Mouse (Mus musculus) kidney, postnatal 4 days (tissue): ENCODE data around the gene Plod3.

Experiments
- DNase-seq, 2 experiments: peaks; one replicate each; pipeline ENCODE4 v3.0.0; 2021; ENCODE audit warnings: mixed read lengths in 2 of 2

The Plod3 gene

DNA sequence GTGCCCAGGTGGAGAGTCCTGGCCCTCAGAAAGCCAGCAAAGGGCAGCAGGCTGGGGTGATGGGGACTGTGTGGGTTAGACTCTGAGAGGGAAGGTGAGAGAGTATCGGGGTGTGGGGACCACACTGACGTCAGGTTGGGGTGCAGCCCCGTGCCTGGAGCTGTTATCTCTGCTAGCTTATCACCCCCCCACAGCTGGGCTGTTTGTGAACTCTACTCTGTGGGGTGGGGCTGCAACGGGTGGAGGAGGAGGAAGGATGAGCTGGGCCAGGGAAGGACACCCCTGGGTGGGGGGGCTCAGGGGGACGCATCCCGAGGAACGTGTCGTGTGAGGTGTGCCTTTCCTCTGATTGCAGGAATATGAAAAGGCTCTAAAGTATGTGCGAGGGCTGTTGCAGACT, 21.6 kb upstream of the Plod3 start:
- no peak for DNase-seq

DNA sequence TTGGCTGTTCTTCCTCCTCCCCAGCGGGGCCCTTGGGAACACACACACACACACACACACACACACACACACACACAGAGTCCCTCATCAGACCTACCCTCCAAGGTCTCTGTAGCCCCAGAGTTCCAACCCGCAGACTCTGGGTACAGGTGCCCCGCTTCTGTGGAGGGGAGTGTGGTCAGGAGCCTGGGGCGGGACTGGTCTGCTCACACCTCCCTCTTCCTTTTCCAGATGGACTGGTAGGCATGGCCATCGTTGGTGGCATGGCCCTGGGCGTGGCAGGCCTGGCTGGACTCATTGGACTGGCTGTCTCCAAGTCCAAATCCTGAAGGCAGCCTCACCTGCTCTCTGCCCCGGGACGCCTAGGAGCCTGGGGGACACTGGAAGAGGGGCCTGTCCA, 21.1 kb upstream of the Plod3 start:
- peak; percentile 18 to 39 for DNase-seq

DNA sequence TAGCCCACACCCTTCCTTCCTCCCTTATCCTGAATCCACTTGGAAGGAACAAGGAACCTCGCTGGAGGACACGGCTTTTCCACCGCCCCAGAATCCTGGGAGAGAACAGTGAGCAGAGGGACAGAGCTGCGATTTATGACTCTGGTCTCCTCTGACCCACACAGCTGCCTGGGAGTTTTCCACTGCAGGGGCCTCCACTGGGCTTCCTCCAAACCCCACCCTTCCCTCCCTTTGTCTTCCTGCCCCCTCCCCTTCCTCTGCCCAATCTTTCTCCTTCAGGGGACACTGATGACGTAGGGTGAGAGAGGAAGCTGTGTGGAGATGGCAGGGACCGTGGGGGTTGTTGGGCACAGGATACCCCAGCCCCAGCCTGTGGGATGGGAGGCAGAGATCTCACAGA, 20.5 kb upstream of the Plod3 start, which contains the start of gene Cldn15:
Gene Cldn15 (plus strand): TSS at position 286 of the 400 bp plus-strand sequence.
- DNase-seq, result peak; percentile 74 to 82

DNA sequence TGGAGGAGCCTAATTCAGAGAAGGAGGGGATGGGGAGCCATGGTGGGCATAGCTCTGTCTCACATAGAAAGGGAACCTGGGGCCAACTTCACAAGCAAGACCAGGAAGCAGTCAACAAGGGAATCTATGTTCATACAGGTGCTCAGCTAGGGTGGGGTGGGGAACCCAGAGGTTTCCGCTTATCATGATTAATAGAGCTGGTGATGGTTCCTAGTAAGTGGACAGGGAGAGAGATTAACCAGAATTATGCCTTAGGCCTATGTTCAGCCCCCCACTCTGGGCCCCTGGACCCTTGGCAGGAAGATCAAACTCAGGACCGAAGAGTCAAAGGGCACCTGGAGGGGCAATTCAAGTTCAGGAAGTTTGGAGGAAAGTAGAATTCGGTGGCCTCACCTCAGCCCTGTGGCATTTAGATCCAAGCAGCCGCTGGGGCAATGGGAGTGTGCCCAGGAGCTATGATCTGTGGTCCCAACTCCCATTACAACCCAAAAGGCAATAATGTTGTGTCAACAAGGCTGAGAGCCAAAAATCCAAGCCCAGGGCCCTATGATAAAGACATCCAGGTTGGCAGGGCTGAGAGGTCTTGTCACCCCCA, 19.9 kb upstream of the Plod3 start:
- peak; percentile 25 to 48 for DNase-seq

DNA sequence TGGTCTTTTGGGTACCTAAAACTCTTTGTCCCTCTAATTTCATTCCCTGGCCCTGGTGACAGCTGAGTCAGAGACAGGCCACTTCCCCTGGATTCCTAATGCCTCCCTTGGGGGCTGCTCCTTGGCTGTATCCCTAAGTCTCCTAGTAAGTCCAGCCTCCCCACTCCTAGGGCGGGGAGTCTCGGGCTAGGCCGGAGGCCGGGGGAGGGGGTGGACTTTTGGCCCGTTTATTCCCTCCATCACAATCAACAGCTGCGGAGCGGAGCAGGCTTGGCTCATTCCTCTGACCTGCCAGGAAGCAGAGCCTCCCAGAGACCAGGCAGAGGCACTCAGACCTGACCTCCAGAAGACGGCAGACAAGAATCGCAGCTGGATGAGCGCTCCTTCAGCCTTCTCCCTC, 19.2 kb upstream of the Plod3 start:
- DNase-seq, result peak; percentile 85 to 90

DNA sequence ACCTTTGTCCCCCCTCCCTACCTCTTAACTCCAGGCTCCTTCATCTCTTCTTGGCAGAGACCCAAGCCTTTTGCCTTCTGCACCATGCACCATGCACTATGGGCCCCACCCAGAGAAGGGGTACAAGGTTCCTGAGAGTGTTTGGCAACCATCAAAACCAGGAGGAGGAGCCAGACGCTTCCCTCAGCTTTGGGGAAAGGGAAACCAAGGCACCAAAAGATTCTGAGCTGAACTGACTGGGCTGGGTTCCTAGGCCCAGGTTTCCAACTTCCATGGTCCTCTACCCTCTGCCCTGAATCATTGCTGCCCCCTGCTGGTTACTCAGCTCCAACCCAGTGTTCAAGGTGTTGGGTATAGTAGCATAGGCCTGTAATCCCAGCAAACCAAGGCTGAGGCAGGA, 16.1 kb upstream of the Plod3 start:
- peak; percentile 81 to 87 for DNase-seq

DNA sequence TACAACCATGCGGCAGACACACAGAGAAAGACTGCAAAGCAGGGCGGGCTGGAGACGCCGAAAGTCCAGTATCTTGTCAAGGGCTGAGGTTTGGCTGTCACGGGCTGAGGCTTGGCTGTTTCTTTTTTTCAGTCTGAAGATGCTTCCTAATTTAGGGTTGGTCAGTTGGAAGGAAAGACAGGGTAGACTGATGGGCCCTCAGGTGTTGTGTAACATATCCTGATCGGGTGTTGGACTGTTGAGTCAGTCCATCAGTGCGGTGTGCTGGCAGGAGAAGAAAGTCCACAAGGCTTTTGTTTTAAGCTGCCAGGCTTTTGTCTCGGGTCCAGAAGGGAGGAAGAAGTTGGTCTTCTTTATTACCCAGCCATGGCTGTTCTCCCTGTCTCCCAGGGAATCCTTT, 13.1 kb upstream of the Plod3 start:
- no peak for DNase-seq

DNA sequence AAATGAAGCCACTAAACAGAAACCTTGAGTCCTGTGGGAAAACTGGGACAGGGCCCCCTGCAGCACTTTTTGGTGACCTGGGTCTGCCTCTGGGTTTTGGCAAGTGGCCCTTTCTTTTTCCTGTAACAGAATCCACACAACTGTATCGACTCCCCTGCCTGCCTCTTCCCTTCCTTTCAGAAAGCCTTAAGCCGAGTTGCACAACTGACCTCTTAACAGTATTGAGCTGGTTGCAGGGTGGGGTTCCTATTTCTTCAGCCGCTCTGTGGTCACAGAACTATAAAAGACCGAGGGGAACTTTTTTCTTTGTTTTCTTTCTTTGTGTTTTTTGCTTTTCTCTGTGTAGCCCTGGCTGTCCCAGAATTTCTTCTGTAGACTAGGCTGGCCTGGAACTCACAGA, 9.1 kb upstream of the Plod3 start:
- DNase-seq, result no peak

DNA sequence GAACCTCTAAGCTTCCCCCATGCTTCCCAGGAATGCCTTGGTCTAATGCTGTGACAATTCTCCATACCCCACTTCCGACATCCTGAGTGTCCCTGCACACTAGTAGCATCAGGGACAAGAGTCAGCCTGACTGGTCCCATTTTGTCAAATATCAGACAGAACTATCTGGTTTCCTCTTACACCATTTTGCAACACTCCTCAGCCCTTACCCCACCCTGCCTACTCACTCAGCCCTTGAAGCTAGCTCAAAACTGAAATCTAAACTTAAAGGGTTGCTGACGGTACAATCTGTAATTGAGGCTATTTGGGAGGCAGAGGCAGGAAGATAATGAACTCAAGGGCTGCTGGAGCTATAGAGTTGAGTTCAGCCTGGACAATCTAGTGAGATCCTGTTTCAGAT, 7.1 kb upstream of the Plod3 start:
- DNase-seq, result no peak

DNA sequence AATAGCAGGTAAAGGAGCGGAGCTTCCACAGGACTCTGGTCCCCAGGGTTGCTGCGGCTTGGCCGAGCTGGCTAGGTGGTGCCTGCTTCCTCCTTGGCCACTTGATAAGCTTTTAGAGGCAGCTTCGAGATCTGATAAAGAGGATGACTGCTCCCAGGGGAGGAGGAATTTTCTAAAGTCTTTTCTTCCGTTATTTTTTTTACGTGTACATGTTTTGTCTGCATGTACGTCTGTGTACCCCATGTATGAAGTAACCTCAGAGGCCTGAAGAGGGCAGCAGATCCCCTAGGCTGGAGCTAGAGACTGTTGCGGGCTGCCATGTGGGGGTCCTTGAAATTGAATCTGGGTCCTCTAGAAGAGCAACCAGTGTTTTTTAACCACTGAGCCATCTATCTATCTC, 5.8 kb upstream of the Plod3 start:
- DNase-seq, result no peak

DNA sequence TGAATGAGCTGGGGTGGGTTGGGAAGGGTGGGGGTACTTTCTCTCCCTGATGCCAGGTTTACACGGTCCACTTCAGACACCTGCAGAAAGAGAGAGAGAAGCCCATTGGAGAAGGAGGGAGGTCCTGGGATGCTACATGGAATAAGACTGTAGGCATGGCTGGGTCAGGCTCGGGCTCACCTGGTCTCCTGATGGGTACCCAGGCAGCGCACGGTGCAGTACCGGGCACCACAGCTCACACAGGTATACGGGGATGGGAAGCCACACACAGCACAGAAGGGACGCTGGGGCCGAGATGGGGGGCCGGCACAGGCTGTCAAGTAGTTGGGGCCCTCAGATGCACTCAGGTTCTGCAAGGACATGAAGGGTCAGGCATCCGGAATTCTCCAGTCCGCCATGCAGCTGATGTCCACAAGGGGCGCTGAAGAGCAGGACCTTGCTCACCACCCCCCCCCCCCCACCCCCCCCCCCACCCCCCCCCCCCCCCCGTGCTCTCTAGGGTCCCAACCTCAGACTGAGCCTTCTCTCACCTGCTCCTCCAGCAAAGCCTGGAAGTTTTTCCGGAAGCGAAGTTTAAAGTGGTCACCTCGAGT, 4.4 kb upstream of the Plod3 start:
- peak; percentile 81 to 82 for DNase-seq

DNA sequence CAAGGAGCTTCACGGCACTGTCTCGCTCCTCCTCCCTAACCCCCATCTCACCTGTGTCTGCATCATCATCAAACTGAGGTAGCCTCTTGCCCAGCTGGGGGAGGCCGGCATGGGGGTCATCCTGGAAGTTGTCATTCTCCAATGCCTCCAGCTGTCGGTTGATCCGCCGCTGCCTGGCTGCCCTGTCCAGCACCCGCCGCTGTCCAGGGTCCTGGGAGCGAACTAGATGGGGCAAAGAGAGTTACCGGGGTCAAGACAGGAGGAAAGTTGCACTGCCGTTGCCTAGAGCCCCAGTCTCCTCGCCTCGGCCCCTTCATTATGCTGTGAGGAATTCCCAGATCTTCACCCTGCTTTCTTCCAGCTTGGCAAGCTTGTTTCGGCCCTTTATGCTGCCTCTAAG, 2.0 kb upstream of the Plod3 start:
- peak; percentile 61 to 65 for DNase-seq

DNA sequence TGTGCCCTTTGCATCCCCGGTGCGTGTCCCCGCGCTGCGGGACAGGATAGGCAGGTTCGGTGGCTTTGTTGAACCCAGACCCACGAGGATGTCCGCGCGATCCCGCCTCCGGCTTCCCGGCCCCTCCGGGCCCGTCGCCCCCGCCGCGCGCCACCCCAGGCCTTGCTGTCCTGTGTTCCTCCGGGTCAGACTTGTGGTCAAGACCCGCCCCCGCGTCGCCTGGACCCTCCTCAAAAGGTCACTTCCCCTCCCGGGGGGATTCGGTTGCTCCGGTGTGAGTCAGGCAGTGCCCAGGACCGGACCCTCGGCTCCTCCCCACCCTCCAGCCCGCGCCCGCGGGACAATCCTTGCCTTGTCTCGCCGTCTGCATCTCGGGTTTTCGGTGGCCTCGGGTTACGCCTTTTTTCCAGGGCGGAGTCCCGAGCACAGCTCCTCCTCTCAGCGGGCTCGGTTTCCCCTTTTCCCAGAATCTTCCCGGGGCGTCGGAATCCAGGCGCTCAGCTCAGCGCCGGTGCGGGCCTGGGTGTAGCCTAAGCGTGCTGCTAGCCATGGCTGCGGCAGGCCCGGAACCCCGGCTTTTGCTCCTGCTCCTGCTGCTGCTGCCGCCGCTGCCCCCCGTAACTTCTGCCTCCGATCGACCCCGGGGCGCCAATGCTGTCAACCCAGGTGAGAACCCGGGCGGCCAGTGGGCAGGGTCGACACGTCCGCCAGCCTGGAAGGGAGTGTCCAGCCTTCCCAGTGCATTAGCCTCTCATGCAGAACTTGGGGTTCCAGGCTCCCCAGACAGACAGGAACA, 517 bp downstream of the Plod3 start:
- DNase-seq, result peak; percentile 79 to 87

DNA sequence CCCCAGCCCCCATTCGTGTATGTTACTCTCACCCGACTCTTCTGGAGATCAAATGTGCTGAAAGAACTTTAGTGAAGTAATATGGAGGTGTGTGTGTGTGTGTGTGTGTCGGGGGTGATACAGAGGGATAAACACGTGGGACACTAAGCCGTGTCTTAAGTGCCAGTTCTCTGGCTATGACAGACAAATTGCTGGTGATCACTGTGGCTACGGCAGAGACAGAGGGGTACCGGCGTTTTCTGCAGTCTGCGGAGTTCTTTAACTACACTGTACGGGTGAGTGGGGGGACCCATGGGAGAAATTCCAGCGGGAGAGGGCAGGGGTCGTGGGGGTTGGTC, 1.1 kb downstream of the Plod3 start, which contains the start of gene Znhit1:
Gene Znhit1 (minus strand): TSS at position 88 of the 338 bp plus-strand sequence.
- peak in 1 of 2 experiments; percentile 44 for DNase-seq

DNA sequence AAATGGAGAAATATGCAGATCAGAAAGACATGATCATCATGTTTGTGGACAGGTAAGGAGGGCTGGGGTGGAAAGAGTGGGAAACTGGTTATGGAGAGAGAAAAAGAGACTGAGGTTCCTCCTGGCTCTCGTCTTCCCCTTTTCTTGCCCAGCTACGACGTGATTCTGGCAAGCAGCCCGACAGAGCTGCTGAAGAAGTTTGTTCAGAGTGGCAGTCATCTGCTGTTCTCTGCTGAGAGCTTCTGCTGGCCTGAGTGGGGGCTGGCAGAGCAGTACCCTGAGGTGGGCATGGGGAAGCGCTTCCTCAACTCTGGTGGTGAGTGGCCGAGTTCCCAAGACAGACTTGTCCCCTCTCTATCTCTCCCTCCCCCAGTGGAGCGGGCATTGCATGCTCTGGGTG, 1.6 kb downstream of the Plod3 start:
- DNase-seq, result peak; percentile 46

DNA sequence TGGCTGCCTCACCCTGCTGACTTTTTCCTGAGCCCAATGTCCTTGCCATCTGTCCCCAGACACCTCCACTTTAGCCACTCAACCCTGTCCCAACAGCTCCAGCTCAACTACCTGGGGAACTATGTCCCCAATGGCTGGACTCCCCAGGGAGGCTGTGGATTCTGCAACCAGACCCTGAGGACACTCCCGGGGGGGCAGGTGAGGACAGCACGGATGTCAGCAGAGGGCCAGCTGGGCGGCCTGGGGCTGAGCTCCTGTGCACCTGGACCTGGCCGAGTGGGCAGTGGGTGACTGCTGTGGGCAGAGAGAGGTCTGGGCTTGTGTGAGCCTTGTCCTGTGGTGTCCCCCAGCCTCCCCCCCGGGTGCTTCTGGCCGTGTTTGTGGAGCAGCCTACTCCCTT, 3.0 kb downstream of the Plod3 start:
- no peak for DNase-seq

DNA sequence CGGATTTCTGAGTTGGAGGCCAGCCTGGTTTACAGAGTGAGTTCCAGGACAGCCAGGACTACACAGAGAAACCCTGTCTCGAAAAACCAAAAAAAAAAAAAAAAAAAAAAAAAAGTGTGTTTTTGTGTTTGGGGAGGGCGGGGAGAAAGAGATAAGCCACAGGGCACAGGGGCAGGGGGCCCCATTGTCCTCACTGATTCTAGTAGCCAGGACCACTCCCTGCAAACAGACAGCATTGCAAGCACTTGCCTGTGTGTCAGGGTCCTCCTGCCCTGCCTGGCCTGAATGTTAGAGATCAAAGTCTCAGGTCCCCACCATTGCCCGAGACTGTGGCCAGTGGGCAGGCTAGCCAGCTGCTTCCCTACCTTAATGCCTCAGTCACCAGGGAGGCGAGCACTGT, 12.6 kb downstream of the Plod3 start:
- no peak for DNase-seq

DNA sequence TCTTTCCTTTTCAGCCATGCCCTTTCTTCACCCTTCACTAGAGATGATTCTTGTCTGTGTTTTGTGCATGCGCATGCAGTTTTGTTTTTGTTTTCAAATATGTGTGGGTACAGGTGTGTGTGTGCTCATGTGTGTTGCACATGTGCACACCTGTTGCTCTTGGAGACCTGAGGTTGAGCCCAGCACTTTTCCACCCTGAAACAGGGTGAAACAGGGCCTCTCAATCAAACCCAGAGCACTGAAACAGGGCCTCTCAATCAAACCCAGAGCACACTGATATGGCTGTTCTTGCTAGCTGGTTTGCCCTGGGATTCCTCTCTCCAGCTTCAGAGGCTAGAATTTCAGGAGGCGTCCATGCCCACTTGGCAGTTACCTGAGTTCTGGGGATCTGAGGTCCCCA, 13.8 kb downstream of the Plod3 start:
- DNase-seq, result peak; percentile 41 to 42

DNA sequence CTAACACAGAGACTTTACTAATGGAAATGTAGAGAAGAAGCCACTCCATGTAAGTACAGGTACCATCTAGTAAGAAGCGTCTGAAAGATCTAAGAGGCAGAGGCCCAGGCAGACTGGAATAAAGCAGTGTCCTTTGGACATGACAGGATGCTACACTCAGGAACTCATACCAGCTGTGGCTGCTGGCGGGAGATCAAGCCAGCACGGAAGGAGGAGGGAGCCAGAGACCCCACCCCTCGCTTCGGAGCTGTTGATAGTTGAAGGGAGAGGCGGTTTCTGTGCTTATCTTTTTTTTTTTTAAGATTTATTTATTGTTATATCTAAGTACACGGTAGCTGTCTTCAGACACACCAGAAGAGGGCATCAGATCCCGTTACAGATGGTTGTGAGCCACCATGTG, 20.5 kb downstream of the Plod3 start:
- peak; percentile 64 to 66 for DNase-seq

DNA sequence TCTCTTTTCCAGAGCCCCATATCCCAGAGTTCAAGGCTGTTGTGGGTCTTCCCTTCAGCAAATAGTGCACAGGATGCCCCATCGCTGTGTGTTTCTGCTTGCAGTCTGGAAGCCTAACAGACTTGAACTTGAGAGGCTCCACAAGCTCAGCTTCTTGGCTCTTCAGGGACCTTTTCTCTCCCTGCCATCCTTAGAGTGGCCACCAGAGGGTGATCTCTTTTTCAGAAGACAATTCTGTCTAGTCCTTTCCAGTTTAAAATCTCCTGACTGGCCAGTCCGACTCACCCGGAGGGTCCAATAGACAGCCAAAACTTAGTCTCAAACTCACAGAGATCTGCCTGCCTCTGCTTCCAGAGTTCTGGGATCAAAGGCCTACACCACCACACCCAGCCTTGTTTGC, 23.2 kb downstream of the Plod3 start:
- peak; percentile 78 to 82 for DNase-seq

DNA sequence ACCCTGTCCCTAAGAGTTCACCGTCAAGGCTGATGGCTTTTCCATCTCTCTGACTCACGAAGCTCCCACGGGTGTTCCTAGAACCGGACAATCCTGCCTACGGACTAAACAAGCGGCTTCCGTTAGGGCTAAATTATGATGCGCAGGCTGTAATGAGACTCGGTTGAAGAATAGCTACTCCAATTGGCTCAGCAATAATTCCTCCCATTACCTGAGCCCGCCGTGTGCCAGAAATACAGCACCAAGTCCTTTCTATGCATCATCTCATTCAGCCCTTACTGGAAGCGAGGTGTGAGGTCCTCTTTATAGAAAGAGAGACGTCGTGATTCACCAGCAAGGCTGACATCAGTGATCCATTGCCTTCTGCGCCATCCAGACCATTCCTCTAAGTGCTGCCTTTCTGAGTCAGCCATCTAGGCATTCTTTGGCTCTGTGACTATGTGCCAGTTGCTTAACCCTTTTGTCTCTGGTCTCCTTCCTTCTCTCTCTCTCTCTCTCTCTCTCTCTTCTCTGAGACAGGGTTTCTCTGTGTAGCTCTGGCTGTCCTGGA, 25.7 kb downstream of the Plod3 start:
- DNase-seq, result no peak

DNA sequence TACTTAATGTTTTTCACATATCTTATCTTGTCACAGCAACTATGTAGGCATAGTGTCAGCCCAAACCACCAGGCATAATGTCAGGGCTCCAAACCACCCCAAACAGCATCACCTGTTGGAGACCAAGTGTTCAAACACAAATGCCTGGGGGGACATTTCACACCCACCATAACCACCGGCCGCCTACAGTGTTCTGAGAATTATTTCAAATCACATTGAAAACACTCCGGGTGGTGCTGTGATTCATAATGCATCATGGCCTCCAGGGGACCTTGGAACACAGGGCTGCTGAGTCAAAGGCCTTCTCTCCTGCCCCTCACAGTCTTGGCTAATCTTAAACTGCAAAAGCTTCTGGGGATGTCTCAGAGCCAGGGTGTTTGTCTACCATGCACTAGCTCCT, 29.1 kb downstream of the Plod3 start:
- no peak for DNase-seq

DNA sequence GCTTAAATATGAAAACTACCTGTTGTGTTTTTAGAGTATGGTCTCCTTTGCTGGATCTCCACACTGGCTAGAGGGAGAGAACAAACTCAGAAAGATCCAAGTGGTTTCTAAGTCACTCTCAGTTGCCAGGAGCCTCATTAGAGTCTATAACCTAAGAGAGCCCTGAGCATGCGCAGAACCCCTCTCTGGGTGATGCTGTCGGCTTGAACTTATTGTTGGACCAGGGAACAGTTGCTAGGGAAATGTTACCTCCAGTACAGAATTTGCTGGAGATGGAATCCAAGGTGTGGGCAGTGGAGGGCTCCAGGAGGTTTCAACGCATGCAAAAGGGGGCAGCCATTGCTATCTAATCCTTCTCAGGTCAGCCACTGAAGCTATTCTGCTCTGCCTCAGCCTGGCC, 37.5 kb downstream of the Plod3 start:
- no peak for DNase-seq

DNA sequence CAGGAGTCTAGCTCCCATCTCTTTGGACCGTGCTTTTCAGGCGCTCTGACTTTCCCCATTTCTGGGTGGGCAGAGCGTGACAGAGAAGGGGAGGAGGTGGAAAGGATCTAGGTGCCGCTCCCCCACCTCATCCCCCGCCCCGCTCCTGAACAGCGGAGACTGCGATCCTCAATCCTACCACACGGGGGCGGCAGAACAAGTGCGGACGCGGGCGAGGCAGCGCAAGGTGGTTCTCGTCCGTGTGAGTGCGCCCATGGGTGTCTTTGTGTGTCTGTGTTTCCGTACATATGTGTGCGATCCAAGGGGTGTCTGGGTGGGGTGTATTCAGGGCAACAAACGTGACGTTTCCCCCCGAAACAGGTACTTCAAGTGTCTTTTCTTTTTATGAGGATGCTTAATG, 38.3 kb downstream of the Plod3 start:
- peak; percentile 90 to 92 for DNase-seq
